Mouse (Mus musculus): Measurements from ENCODE around the gene B430306N03Rik. TPM values are rescaled to one million over a fixed set of nuclear protein-coding genes. Genes with fewer than 3 reads are reported as not detected.
"Not testable (repeated sequence)": the region's sequence is repeated elsewhere in the genome, so short reads cannot be mapped to it uniquely, and the experiment has no call there.

Gene B430306N03Rik
- total RNA-seq, 1 experiment from 2014 or later: 0.19 TPM

DNA sequence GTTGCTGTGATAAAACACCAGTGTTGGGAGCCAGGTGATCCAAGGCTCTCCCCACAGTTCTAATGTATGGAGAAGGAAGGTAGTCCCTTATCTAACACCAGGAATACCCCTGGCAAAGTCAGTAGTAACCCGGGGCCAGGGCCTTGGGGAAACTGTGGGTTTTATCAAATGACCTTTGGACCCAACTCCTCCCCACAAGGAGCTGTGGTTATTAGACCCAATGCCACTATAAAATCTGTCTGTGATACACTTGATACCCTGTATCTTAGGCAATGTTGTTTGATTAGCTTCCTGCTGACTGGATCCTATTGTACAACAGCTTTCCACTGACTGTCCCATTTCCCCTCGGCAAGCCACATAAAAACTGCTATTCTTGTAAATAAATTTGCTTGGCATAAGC is 3.8 kb upstream of the B430306N03Rik start:
- DNase-seq: no peak

DNA sequence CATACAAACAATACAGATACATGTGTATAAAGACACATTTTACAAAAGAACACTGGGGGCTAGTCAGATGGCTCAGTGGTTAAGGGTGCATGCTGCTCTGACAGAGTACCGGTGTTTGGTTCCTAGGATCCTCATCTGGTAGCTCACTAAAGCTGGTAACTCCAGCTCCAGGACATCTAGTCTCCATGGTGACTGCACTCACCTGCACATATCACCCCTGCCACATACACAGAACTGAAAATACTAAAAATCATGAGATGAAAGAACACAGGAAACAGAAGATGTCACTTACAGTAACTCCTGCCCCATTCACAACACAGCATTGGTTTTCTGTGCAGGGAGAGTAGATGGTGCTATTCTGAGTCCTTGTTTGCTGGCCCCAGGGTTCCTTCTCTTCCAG is 2.7 kb downstream of the B430306N03Rik start:
- no peak for DNase-seq

DNA sequence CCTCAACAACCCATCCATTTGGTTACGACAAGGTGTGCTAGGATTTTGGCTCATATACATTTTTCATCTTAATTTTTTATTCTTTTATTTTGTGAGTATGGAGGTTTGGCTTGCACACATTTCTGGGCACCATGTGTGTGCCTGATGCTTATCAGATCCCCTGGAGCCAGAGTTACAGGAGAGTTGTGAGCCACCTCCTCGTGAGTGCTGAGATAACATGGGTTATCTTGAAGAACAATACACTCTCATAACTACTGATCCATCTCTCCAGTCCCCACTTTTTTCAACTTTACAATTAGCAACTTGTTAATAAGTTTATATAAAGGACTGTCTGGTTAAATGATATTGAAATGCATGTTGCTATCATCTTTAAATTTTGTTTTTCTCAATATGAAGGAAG is 5.3 kb downstream of the B430306N03Rik start:
- DNase-seq: no peak

DNA sequence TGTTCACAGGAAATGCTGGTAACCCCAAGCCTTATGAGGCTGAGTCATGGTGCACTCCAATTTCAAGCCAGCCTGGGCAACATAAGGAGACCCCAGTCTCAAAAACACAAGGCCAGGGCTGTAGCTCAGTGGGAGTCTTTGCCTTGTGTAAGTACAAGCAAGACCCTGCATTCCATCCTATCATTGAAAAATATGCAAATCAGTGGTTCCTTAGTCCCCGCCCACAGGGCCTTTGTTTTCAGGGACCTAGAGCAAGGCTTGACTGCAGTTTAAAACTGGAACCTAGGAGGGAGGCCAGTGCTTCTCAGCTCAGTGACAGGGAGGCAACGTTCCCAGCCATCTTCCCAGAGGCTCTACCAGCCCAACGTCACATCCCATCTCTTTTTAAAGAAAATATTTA is 7.3 kb downstream of the B430306N03Rik start:
- DNase-seq: no peak

DNA sequence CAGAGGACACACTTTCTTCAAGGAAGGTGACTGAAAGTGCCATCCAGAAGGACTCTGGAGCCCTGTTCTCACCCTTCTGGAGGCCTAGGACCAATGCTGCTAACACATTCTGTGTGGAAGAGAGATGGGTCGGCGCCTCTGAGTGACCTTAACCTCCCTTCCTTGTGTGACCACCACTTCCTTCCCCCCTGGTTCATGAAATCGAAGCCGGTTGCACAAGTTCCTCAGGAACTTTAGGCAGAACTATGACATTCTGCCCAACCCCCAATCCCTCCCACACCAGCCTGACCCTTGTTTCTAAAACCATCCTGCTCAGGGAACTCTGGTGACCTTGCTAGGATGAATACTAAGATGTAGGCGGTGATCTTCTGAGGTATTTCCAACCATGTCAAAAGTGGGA is 8.3 kb downstream of the B430306N03Rik start:
- no peak for DNase-seq

DNA sequence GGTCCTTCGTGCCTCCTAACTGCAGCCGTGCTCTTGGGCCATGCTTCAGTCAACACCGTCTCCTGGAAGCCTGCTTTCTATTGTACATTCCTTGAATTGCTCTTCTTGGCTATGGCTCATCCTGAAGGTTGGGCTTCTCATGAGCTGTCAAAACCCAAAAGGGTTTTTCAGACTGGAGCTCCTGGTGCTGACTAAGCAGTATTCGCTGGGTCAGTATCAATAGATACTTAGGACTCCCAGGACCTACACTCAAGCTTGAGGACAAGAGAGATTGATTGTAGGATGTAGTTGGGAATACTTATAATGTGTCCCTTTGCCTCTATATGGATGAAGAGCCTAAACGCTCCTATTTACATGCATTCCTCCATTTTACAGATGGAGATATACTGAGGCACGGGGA is 9.2 kb downstream of the B430306N03Rik start:
- no peak for DNase-seq

DNA sequence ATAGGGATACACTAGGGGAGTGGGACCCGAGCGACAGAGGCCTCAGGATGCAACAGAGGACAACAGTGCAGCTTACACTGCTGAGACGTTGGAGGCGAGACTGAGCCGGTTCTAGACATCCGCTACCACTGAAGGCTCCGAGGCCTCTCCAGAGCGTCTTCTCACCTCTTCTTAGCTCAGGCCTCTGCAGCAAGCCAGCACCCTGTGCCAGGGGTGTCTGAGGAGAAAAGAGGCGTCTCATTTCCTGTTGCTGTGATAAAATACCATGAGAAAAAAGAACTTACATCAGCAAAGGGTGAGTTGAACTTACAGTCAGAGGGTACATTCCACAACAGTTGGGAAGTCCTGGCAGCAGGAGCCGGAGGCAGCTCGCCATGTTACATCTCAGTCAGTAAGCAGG is 9.7 kb downstream of the B430306N03Rik start:
- no peak for DNase-seq

DNA sequence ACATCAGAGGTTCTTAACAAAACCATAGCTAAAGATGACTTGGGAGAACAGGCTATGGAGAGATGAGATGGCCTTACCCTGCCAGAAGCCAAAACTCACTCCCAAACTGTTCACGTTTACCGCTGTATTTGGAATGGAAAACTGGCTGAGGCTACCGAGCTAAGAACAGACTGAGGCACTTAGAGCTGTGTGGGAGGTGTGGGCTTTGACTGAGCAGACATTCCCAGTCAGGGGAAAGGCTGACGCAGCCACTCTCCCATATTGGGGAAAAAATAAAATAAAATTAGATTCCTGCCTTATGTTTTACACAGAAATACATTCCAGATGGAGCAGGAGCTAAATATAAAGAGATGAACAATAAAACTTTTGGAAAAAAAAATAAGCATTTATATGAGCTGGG is 10.7 kb downstream of the B430306N03Rik start:
- DNase-seq: no peak

DNA sequence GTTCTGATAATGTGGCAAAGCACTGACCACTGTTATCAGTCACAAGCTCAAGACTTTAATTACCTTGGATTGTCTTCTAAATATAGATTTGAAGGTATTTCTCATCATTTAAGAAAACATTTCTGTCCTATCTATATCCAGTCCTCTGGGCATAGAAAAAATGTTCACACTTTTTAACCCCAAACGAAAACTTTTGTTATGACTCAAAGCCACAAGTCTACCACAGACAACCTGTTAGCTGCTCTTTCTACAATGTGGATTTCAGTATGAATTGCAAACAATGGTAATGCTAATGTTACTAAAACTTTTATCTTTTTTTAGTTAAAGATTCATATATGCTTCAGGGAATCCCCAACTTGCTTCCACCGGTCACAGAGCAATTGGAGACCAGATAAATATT is 16.6 kb downstream of the B430306N03Rik start:
- DNase-seq: no peak

DNA sequence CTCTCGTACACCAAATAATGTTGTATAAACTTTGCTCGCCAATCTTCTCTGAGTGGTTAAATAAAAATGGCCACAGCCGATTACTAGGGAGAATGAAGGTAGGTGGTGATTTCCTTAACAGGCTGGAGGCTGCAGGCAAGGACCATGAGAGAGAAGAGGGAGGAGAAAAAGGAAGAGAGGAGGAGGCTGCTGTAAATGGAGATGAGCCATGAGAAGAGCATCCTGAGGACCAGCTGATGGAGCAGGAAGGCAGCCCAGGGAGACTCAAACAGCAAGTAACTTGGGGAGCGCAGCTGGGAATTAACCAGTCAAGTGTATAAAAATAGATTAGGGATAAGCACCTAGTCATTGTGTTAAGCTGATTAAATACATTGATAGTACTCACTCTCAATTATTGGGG is 18.2 kb downstream of the B430306N03Rik start:
- DNase-seq: no peak

DNA sequence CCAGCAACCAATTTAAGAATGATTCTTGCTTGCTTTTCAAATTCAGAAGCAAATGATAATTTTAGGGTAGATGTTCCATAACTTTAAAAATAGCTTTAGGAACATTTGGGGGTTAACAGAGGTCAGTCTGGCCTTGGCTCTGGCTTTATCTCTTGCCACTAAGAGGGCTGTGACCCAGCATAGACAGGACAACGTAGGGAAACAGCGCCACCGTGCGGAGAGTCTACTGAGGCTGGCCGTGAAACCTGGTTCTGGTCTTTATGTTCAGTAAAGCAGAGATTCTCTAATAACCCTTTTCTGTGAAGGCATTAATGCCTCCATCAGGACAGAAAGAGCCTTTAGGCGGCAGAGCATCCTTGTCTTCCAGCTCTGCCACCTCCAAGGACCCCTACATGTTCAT is 20.9 kb downstream of the B430306N03Rik start:
- DNase-seq: peak; percentile 90

DNA sequence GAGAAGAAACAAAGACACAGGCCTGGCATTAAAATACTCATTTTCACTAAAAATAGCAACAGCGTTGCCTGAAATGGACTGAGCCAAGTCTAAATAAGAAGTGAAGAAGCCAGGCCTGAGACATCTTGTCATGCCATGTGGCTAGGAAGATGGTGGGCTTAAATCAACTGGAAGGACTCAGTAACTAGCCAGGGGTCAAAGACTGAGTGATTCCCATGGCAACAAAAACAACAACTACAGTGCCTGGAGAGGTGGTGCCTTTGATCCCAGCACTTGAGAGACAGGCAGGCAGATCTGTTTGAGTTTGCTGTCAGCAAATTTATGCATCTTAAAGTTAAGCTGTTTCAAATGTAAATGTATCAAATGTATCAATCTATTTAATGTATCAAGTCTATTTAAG is 24.3 kb downstream of the B430306N03Rik start:
- no peak for DNase-seq

DNA sequence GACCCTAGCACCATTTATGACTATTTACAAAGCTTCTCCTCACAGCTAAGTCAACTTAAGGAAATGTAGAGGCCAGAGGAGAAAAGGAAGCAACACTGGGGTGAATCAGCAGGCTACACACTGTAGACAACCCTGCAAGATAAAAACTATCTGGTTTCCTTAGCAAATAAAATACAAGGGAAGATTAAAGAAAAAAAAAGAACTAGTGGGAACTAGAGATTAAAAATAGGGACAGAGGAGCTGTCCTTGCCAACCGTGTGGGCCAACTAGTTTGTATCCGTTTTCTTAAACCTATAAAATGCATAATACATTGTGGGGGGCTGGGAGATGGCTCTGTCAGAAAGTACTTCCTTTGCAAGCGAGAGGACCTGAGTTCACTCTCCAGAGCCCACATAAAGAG is 26.0 kb downstream of the B430306N03Rik start:
- DNase-seq: no peak

DNA sequence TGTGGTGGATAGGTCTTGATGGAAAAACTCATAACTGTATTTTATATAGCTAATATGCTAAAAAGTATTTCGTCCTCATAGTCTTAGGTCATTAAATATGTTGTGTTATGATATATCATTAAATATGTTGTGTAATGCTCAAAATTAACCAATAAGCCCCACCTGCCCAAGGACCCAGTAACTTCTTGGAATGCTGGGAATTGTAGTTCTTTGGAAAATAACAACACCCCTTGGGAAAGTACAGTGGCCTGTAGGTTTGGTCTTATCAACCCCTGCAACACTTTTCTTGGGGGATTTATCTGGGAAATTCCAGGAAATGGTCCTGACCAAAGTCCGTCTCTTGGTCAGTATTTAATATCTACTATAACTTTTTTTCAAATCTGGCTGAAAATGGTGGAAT is 27.1 kb downstream of the B430306N03Rik start:
- no peak for DNase-seq

DNA sequence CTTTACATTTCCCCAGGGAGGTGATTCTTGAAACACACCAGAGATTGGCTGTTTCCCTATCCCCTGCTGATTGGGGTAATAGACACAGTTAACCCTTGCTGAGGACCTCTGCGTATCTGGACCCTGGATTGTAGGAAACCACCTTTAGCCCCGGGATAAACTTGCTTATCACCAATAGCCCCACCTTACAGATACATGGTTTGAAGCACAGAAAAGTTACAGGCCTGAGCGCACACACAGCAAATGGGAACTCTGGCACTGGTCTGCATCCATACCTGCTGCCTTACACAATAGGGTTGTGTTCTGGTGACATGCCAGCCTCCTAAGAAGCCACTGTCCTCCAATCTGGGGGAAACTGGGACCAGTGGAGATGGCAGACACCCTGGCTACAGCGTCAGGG is 29.9 kb downstream of the B430306N03Rik start:
- no peak for DNase-seq

DNA sequence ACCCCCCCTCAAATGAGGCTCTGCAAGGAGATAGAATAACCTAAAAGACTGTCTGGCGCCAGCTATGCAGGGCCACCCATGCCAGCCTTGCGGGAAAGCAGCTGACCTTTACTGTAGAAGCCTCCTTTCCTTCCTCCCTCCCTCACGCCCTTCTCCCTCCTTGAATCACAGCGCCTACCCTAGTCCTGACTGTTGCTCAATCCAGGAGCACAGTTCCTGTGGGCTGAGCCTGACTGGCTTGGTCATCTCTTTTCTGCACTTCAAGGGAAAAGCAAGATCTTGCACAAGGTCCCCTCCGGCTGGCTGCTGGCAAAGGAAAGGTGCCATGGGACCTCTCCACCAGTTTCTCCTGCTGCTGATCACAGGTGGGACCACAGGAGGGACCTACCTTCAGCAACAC is 30.3 kb downstream of the B430306N03Rik start, which contains the start of gene Trem2:
TSS of gene Trem2 (plus strand) at position 171 of the 400 bp plus-strand sequence.
- DNase-seq: peak; percentile 64

DNA sequence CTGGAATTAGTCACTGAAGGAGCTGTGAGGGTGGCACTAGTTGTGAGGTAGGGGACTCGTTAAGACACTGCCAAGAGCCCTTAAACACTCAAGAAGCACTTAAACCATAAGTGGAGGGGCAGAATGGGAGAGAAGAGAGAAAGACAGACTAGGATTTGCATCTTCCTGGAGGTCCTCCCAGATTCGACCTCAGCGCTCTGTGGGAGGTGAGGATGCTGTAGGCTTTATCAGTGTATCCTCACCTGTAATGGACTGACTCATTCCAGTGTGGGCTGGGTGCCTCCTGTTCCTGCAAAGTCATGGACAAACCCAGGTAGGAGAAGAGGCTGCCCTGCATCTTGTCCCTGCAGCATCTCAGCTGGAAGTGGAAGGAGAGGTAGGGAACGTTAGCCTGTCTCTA is 30.9 kb downstream of the B430306N03Rik start:
- DNase-seq: no peak

DNA sequence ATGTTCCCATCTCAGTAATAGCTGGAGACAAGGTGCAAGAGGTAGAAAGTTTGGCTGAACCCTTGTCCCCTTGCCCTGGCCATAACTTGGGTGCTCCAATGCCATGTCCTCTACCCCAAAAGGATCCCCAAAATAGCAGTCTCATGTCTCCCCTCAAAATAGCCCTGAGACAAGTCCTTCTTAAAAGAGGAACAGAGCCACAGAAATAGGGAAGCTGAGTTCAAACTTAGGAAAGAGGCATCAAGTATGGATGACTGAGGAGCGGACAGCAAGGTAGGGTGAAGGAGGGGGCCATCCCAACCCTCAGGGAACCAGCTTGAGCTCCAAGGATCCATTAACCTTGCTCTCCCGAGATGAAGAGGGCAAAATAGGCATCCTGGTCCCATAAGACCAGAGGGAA is 31.3 kb downstream of the B430306N03Rik start:
- DNase-seq: no peak

DNA sequence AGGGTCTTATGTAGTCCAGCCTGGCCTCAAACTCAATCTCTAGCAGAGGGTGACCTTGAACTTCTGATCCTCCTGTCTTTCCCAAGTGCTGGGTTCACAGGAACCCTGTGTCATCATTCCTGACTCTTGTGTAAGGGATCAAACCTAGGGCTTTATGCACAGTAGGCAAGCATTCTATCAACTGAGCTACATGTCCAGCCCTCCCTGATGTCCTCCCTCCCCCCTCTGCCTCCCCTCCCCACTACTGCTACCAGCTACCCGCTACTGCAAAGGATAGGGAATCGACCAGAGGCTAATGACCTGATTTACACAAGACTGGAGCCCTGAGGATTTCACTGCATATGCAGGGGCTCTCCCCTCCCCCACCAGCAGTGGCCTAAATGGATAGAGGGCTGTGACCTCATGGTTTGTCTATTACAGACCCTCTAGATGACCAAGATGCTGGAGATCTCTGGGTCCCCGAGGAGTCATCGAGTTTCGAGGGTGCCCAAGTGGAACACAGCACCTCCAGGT is 34.8 kb downstream of the B430306N03Rik start:
- no peak for DNase-seq

DNA sequence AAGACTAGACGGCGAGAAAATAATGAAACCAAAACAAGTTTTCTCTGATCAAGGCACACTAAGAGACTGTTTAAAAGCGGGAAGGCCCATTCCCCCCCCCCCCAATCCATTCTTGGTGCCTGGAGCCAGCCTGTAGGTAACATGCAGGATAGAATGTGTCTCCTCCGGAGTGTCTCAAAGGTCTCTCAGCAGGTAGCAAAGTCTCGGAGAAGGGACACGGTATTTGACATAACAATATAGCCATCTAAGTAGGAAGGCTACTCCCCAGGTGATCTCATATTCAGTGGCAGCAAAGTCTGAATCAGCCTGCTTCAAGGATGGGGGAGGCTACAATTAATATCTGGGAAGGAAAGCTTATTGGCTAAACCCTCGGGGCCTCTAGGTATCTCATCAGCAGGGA is 37.0 kb downstream of the B430306N03Rik start:
- not testable (repeated sequence) for DNase-seq

DNA sequence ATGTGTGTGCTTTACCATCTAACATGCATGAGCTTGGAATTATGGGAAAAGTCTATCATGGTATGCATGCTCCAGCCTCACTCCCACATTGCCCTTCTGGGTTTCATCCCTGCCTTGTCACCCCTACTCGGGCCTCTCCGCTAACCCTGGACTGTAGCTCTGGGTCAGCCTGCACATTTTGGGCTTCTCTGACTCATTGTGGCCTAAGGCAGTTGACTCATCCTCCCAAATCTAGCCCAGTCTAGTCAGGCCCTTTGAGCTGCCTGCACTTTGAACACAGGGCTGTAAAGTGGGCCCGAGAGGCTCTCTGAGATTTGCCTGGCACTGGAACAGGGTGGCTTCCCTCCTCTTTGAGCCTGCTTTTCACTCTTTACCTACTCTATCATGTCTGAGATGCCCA is 39.9 kb downstream of the B430306N03Rik start:
- DNase-seq: no peak

DNA sequence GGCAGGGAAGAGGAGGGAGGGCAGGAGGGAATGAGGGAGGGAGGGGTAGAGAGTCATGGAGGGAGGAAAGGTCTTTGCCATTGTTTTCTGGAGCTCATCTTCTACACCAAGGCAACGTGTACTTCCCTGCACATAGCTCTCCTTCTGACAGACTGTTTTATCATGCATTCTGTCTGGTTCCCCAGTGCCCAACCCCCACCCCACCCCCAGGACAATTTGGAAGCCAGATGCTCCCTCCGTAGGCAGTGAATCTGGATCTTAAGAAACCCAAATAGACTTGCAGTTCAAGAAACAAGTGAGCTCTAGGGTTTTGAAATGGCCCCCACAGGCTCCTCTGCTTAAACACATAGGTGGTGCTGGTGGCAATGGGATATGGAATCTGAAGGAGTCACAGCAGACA is 42.0 kb downstream of the B430306N03Rik start:
- no peak for DNase-seq

DNA sequence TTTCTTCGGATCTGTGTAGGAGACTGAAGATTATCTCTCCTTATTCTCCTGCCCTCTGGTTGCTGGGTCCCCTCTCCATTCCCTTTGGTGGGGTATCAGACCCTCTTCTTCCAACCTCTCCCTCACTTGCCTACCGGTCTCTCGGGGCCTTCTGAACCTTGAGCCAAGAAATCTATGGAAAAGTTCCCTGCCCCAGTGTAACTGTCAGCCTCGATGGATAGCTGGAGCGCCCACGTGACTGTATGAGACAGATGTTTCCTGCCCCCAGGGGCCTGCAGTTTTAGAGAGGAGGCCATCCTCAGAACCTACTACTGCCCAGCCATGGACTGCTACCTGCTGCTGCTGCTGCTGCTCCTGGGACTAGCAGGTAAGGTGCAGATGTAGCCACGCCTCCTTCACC is 43.7 kb downstream of the B430306N03Rik start, which contains the start of gene Treml1:
TSS of gene Treml1 (plus strand) at position 301 of the 400 bp plus-strand sequence.
- DNase-seq: no peak

DNA sequence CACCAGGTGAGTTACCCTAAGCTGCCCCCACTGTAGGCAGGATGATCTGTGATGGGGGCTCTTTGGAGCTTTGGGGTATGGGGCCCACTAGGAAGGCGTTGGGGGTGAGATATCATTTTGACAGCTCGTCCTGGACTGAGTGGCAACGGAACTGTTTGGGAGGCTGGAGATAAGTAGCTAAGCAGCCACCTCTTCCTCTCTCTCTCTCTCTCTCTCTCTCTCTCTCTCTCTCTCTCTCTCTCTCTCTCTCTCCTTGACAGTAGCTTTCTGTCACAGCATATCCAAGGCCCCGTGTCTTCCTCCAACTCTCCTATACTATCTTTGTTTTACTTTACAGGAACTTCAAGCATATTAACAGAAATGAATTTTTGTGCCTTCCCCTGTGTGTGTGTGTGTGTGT is 44.5 kb downstream of the B430306N03Rik start:
- no peak for DNase-seq

DNA sequence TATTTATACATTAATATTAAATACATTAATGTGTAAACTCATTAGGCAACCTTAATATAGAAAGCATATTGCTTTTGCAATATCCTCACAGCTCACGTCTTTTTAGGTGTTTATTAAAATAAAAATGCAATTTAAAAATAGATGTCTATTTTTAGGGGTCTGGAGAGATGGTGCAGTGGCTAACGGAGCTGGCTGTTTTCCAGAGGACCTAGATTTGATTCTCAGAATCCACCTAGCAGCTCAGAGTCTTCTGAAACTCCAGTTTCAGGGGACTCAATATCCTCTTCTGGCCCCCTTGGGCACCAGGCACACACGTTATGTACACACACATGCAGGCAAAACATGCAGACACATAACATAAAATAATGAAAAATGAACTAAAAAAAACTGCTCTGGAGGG is 46.4 kb downstream of the B430306N03Rik start:
- no peak for DNase-seq
